Mouse (Mus musculus) heart, adult 2 months (tissue): ENCODE data around the gene Canx. TPM values are rescaled to one million over a fixed set of nuclear protein-coding genes. Genes with fewer than 3 reads are reported as not detected.
A peak's percentile ranks its signal among the peaks of the same experiment; 100 is the strongest.

Experiments used
- DNase-seq, 2 experiments: peaks; one replicate each; pipeline ENCODE4 v3.0.0; 2021
- H3K27ac ChIP-seq: fragments of 200-600 bp; 2 replicates; pipeline ENCODE4 v1.8.1; 2022
- H3K27me3 ChIP-seq: fragments of 200-500 bp; 2 replicates; pipeline ENCODE4 v1.6.1; 2012; ENCODE audit warnings: mild to moderate bottlenecking, low read length, inconsistent platforms, mixed read lengths; ENCODE audit not compliant: control insufficient read depth, insufficient read depth
- H3K36me3 ChIP-seq: fragments of 200-500 bp; 2 replicates; pipeline ENCODE4 v1.6.1; 2012; ENCODE audit warnings: low read length, inconsistent platforms; ENCODE audit not compliant: control insufficient read depth, insufficient read depth
- H3K4me1 ChIP-seq: fragments of 200-500 bp; 2 replicates; pipeline ENCODE4 v1.6.1; 2011; ENCODE audit warnings: low read length; ENCODE audit not compliant: control insufficient read depth, insufficient read depth
- H3K4me3 ChIP-seq: fragments of 200-600 bp; 2 replicates; pipeline ENCODE4 v1.8.1; 2022
- H3K79me2 ChIP-seq: fragments of 200-500 bp; replicated peaks from 2 replicates; pipeline ENCODE4 v1.6.1; 2012; ENCODE audit warnings: mild to moderate bottlenecking, inconsistent platforms, low read length, moderate library complexity, mixed read lengths; ENCODE audit not compliant: control insufficient read depth, insufficient read depth
- H3K9ac ChIP-seq: fragments of 200-500 bp; 2 replicates; pipeline ENCODE4 v1.6.1; 2012; ENCODE audit warnings: low read depth, mild to moderate bottlenecking, control low read depth, inconsistent platforms, low read length, mixed read lengths
- CTCF ChIP-seq: fragments of 200-600 bp; IDR thresholded peaks from 2 replicates; pipeline ENCODE4 v1.8.1; 2022; ENCODE audit warnings: antibody characterized with exemption, mild to moderate bottlenecking, moderate library complexity
- EP300 ChIP-seq: fragments of 200-500 bp; IDR thresholded peaks from 2 replicates; pipeline ENCODE4 v1.6.1; 2011; ENCODE audit warnings: low read depth, low read length, control low read depth; ENCODE audit not compliant: insufficient read depth
- POLR2A ChIP-seq: fragments of 200-500 bp; IDR thresholded peaks from 2 replicates; pipeline ENCODE4 v1.6.1; 2011; ENCODE audit warnings: mild to moderate bottlenecking, low read depth, low read length, control low read depth; ENCODE audit not compliant: insufficient read depth
- WGBS: fragments of 180-500 bp; shearing (Covaris S2); methylation state at CpG from one replicate; pipeline ENCODE4 v1.1.7; 2018; 5-methylcytosine and 5-hydroxymethylcytosine counted together
- intact Hi-C: fragments of 180-260 bp; cut with DNase I; formaldehyde crosslinking; loops from one replicate; pipeline ENCODE4 v1.15.1; 2025
- polyA plus RNA-seq: library from polyadenylated mRNA; depleted of rRNA; stranded (reverse); fragments of >200 nt; gene quantifications from 2 replicates; pipeline ENCODE4 v1.2.3, GENCODE M21; 2012
- total RNA-seq, 2 experiments: library from RNA; stranded (reverse); gene quantifications; 2 replicates each; pipeline ENCODE4 v1.2.3; 2021

Gene Canx
- total and polyA plus RNA-seq, 3 experiments = 64.8 to 369 (median 324) TPM

GRCm38 (mm10) chr11:50277706-50278105, 47.8 kb downstream of the Canx start:
- WGBS = 87% methylated on average over 6 of the region's 6 CpGs
- TF ChIP-seq CTCF = no peak
- no peak for TF ChIP-seq POLR2A
- TF ChIP-seq EP300 = no peak
- intact Hi-C loops = no loop called here
- Histone ChIP-seq H3K9ac (no peak overlapping the region), H3K4me1 (peaks cover 11% of the 10 kb centered on the region), H3K79me2 (peaks cover 4% of the 10 kb centered on the region), H3K27me3 (no peaks in the 10 kb centered on the region), H3K27ac (no peak overlapping the region), H3K4me3 (no peak overlapping the region), H3K36me3 (peaks cover 8% of the 10 kb centered on the region)
- DNase-seq = no peak

- TF ChIP-seq EP300 = no peak
- TF ChIP-seq POLR2A = no peak
- TF ChIP-seq CTCF = no peak
- DNase-seq = no peak
- H3K9ac ChIP-seq = no peak overlapping the region
- no peaks in the 10 kb centered on the region for H3K27me3 ChIP-seq
- H3K36me3 ChIP-seq = peaks cover 10% of the 10 kb centered on the region
- H3K4me1 ChIP-seq = peaks cover 12% of the 10 kb centered on the region
- H3K79me2 ChIP-seq = peaks cover 4% of the 10 kb centered on the region
- H3K4me3 ChIP-seq = no peak overlapping the region
- H3K27ac ChIP-seq = no peak overlapping the region
- intact Hi-C loops = no loop called here
Measured at GRCm38 (mm10) chr11:50277025-50277424, 48.4 kb downstream of the Canx start.

GRCm38 (mm10) chr11:50275568-50276151, 49.8 kb downstream of the Canx start:
- Histone ChIP-seq H3K36me3 (peaks cover 10% of the 10 kb centered on the region), H3K79me2 (peaks cover 4% of the 10 kb centered on the region), H3K4me3 (peak overlapping the region; percentile 10; the same call in 1 of the 2 replicates), H3K27ac (peak overlapping the region; percentile 86), H3K4me1 (peaks cover 15% of the 10 kb centered on the region), H3K27me3 (no peaks in the 10 kb centered on the region), H3K9ac (peak overlapping the region; percentile 50)
- intact Hi-C loops = no loop called here
- DNase-seq = peak in 1 of 2 experiments; percentile 46
- TF ChIP-seq EP300 (no peak), CTCF (no peak), POLR2A (no peak)
- 18% methylated on average over 5 of the region's 5 CpGs for WGBS

- peak overlapping the region; percentile 50 for H3K9ac ChIP-seq
Measured at GRCm38 (mm10) chr11:50275077-50275476, 50.4 kb downstream of the Canx start.

GRCm38 (mm10) chr11:50272819-50273218, 52.7 kb downstream of the Canx start:
- 76% methylated on average over 2 of the region's 2 CpGs for WGBS
- peak in 1 of 2 experiments; percentile 4 for DNase-seq
- Histone ChIP-seq H3K9ac (no peak overlapping the region), H3K4me3 (no peak overlapping the region), H3K27ac (no peak overlapping the region), H3K36me3 (peaks cover 10% of the 10 kb centered on the region), H3K27me3 (no peaks in the 10 kb centered on the region), H3K79me2 (peaks cover 3% of the 10 kb centered on the region), H3K4me1 (peaks cover 14% of the 10 kb centered on the region)
- TF ChIP-seq CTCF = no peak
- TF ChIP-seq POLR2A = no peak
- no peak for TF ChIP-seq EP300
- intact Hi-C loops = no loop called here

More at GRCm38 (mm10) chr11:50275077-50275476, 50.4 kb downstream of the Canx start:
- DNase-seq = no peak
- H3K27ac ChIP-seq = peak overlapping the region; percentile 86
- H3K4me1 ChIP-seq = peaks cover 15% of the 10 kb centered on the region
- H3K4me3 ChIP-seq = peak overlapping the region; percentile 10; the same call in 1 of the 2 replicates
- peaks cover 10% of the 10 kb centered on the region for H3K36me3 ChIP-seq
- WGBS = 25% methylated on average over 2 of the region's 2 CpGs
- TF ChIP-seq CTCF (no peak), POLR2A (no peak), EP300 (no peak)
- H3K79me2 ChIP-seq = peaks cover 4% of the 10 kb centered on the region
- intact Hi-C loops = no loop called here
- no peaks in the 10 kb centered on the region for H3K27me3 ChIP-seq

GRCm38 (mm10) chr11:50269885-50270284, 55.6 kb downstream of the Canx start:
- Histone ChIP-seq H3K79me2 (peaks cover 1% of the 10 kb centered on the region), H3K4me1 (peaks cover 6% of the 10 kb centered on the region), H3K36me3 (peaks cover 12% of the 10 kb centered on the region), H3K27ac (no peak overlapping the region), H3K27me3 (no peaks in the 10 kb centered on the region), H3K9ac (no peak overlapping the region), H3K4me3 (no peak overlapping the region)
- TF ChIP-seq EP300 (no peak), CTCF (no peak), POLR2A (no peak)
- DNase-seq = no peak
- 82% methylated on average over 1 of the region's 1 CpGs for WGBS
- intact Hi-C loops = loop anchor here (5.0 kb wide), 1 partner anchor 92 kb away; no protein-coding TSS in a partner anchor
